In genomic region chr6:120578471-120578870, GRCm38 (mm10) we compare ENCODE assay signal across 10 mouse cellular contexts. TPM values are rescaled to one million over a fixed set of nuclear protein-coding genes. Genes with fewer than 3 reads are reported as not detected.
DNase-seq lines count a peak whose midpoint lies in the region; ATAC-seq and TF ChIP-seq lines count a peak whose summit lies in the region.
"Had no signal": no experiment of that assay in that cellular context is flagged by ENCODE, and none has a peak within 500 bp of the region (broad histone marks: within the 10 kb centered on the region; RNA-seq: fewer than 3 reads in every experiment).

No protein-coding gene starts in this region.

- 0 out of 2 replicates have a peak overlapping the region, but pooled peaks have one; percentile 47 for H3K9ac ChIP-seq in embryonic facial prominence, embryonic 14.5 days (ENCODE audit: low read depth, low read length)
- no peak overlapping the region for H3K9ac ChIP-seq in limb, embryonic 13.5 days

- H3K4me2 ChIP-seq in embryonic facial prominence, embryonic 14.5 days (ENCODE audit: low read depth, low read length), result no peak overlapping the region
- no peak overlapping the region for H3K4me2 ChIP-seq in limb, embryonic 13.5 days (replicated peaks)

- no peak for TF ChIP-seq CTCF in brain, embryonic 14.5 days (IDR thresholded peaks at IDR 0.05; ENCODE audit: borderline replicate concordance, extremely low read depth, insufficient read depth, insufficient read length)

- H3K27ac ChIP-seq in embryonic facial prominence, embryonic 14.5 days (replicated peaks; ENCODE audit: low read depth, low read length), result no peak overlapping the region
- H3K27ac ChIP-seq in limb, embryonic 13.5 days, result no peak overlapping the region

- ATAC-seq in embryonic facial prominence, embryonic 14.5 days (ENCODE audit: low read depth), result no peak
- ATAC-seq in limb, embryonic 13.5 days (ENCODE audit: low FRiP score, low read depth), result no peak

- no peak overlapping the region for H3K4me3 ChIP-seq in embryonic facial prominence, embryonic 14.5 days (ENCODE audit: low read depth, low read length)
- 0 out of 2 replicates have a peak overlapping the region, but pooled peaks have one; percentile 46 for H3K4me3 ChIP-seq in limb, embryonic 13.5 days
- H3K4me3 ChIP-seq: myocyte had no signal

- H3K4me1 ChIP-seq in embryonic facial prominence, embryonic 14.5 days (ENCODE audit: control insufficient read depth, insufficient read depth, low read length), result peaks cover 19% of the 10 kb centered on the region
- peaks cover 25% of the 10 kb centered on the region for H3K4me1 ChIP-seq in limb, embryonic 13.5 days

- no peak for TF ChIP-seq POLR2A in brain, embryonic 14.5 days (IDR thresholded peaks at IDR 0.05; ENCODE audit: borderline replicate concordance, extremely low read depth, insufficient read depth, insufficient read length, poor library complexity, severe bottlenecking)

- H3K9me3 ChIP-seq in embryonic facial prominence, embryonic 14.5 days (ENCODE audit: control insufficient read depth, low read length), result no peaks in the 10 kb centered on the region
- no peaks in the 10 kb centered on the region for H3K9me3 ChIP-seq in limb, embryonic 13.5 days

- H3K36me3 ChIP-seq in embryonic facial prominence, embryonic 14.5 days (ENCODE audit: control insufficient read depth, insufficient read depth, low read length), result no peaks in the 10 kb centered on the region
- H3K36me3 ChIP-seq in limb, embryonic 13.5 days, result no peaks in the 10 kb centered on the region

- peak; percentile 24 for DNase-seq in kidney, postnatal 10 days
- DNase-seq in kidney, adult 18-20 months, result no peak
- DNase-seq in brain, embryonic 14.5 days (ENCODE audit: low read depth), result peak; percentile 10
- DNase-seq in embryonic facial prominence, embryonic 14.5 days (ENCODE audit: low spot score), result no peak
- DNase-seq in adrenal gland, adult 8-10 months, result no peak
- no peak for DNase-seq in testis, postnatal 10 days (ENCODE audit: low spot score)
- DNase-seq: gastrocnemius, postnatal 14 days; lung, postnatal 10 days had no signal

- WGBS in embryonic facial prominence, embryonic 14.5 days, result 60% methylated on average over 5 of the region's 5 CpGs
- WGBS in limb, embryonic 13.5 days, result 48% methylated on average over 5 of the region's 5 CpGs

- no peaks in the 10 kb centered on the region for H3K27me3 ChIP-seq in embryonic facial prominence, embryonic 14.5 days (replicated peaks; ENCODE audit: control insufficient read depth, insufficient read depth, low read length)
- no peaks in the 10 kb centered on the region for H3K27me3 ChIP-seq in limb, embryonic 13.5 days

RNA-seq across cellular contexts. Expression of gene Hdhd5, which starts 47.4 kb away (rescaled TPM):
- 22.1 and 26.4 TPM in 2 replicates for polyA plus RNA-seq in brain, embryonic 14.5 days (2012; rRNA removed)
- polyA plus RNA-seq in embryonic facial prominence, embryonic 14.5 days (2014; fragmentation: Nextera tagmentation; extraction: Ambion mirVana), result 7.4 and 11.0 TPM in 2 replicates
- 18.6 and 20.3 TPM in 2 replicates for polyA plus RNA-seq in limb, embryonic 13.5 days (2015; fragmentation: Nextera tagmentation; extraction: Ambion mirVana)
- 10 to 100 TPM; 35.7 to 48.0 (median 40.7) TPM for total RNA-seq in adrenal gland, adult 8-10 months (2022)

Comparison
In these comparisons a context has a peak if more than half of its experiments do, and no peak if none do; other contexts are left out.
1. DNase-seq: peak in kidney, postnatal 10 days (single experiment) and brain, embryonic 14.5 days (single experiment); none in kidney, adult 18-20 months (single experiment), embryonic facial prominence, embryonic 14.5 days (single experiment), adrenal gland, adult 8-10 months (single experiment) and testis, postnatal 10 days (single experiment).